Comparison of ENCODE assay signal across 7 mouse cellular contexts in genomic region chr3:25558513-25558912, GRCm38 (mm10).
A peak's percentile ranks its signal among the peaks of the same experiment; 100 is the strongest.
DNase-seq lines count a peak whose midpoint lies in the region; ATAC-seq and TF ChIP-seq lines count a peak whose summit lies in the region.
"Not testable (repeated sequence)": the region's sequence is repeated elsewhere in the genome, so short reads cannot be mapped to it uniquely, and the experiment has no call there.

No protein-coding gene starts in this region.

- H3K4me3 ChIP-seq in E14TG2a.4 (replicated peaks; ENCODE audit: low read length); ES-E14 (ENCODE audit: insufficient read depth in 1 of 2, low read depth in 1 of 2, low read length in 2 of 2, poor library complexity in 1 of 2, severe bottlenecking in 1 of 2); forebrain, postnatal 0 days (ENCODE audit: low read depth, low read length); left cerebral cortex, adult 2 months; midbrain, postnatal 0 days (ENCODE audit: low read depth, low read length): not testable (repeated sequence)

- not testable (repeated sequence) for TF ChIP-seq POLR2A in brain, embryonic 14.5 days (IDR thresholded peaks at IDR 0.05; ENCODE audit: borderline replicate concordance, extremely low read depth, insufficient read depth, insufficient read length, poor library complexity, severe bottlenecking)

- intact Hi-C loops in left cerebral cortex, adult 2 months (cut with DNase I), result not testable (repeated sequence)

- not testable (repeated sequence) for ATAC-seq in Patski; forebrain, postnatal 0 days; midbrain, postnatal 0 days (ENCODE audit: low FRiP score)

- not testable (repeated sequence) for H3K27me3 ChIP-seq in E14TG2a.4 (ENCODE audit: insufficient read depth, low read length); Patski; forebrain, postnatal 0 days (ENCODE audit: insufficient read depth, low read length); midbrain, postnatal 0 days (ENCODE audit: insufficient read depth, low read length)

- H3K9ac ChIP-seq in ES-E14 (ENCODE audit: insufficient read depth, low read depth, low read length, poor library complexity, severe bottlenecking); forebrain, postnatal 0 days; midbrain, postnatal 0 days (replicated peaks; ENCODE audit: low read length, poor library complexity, severe bottlenecking): not testable (repeated sequence)

- not testable (repeated sequence) for H3K36me3 ChIP-seq in E14TG2a.4 (ENCODE audit: insufficient read depth, low read length); ES-E14 (ENCODE audit: control insufficient read depth, insufficient read depth, low read length, poor library complexity, severe bottlenecking); forebrain, postnatal 0 days (ENCODE audit: insufficient read depth); midbrain, postnatal 0 days (ENCODE audit: insufficient read depth, low read length)

- DNase-seq in ES-E14 (ENCODE audit: low read depth, low spot score), result peak; percentile 20
- DNase-seq in Patski (ENCODE audit: low read depth, low spot score); brain, embryonic 14.5 days (ENCODE audit: low read depth); forebrain, postnatal 0 days; left cerebral cortex, adult 2 months (ENCODE audit: extremely low spot score in 1 of 2, low spot score in 2 of 2); midbrain, postnatal 0 days (ENCODE audit: low spot score): not testable (repeated sequence)

- H3K4me1 ChIP-seq in E14TG2a.4 (replicated peaks; ENCODE audit: low read depth, low read length); ES-E14 (ENCODE audit: control insufficient read depth in 2 of 2, insufficient read depth in 2 of 2, low read length in 2 of 2, poor library complexity in 1 of 2); forebrain, postnatal 0 days (ENCODE audit: insufficient read depth); midbrain, postnatal 0 days (ENCODE audit: insufficient read depth, low read length): not testable (repeated sequence)

- not testable (repeated sequence) for H3K4me2 ChIP-seq in forebrain, postnatal 0 days (ENCODE audit: low read depth); midbrain, postnatal 0 days (ENCODE audit: low read depth, low read length, poor library complexity, severe bottlenecking)

- WGBS in forebrain, postnatal 0 days, result 100% methylated on average over 1 of the region's 1 CpGs
- WGBS in midbrain, postnatal 0 days, result 100% methylated on average over 1 of the region's 1 CpGs

- TF ChIP-seq CTCF in E14TG2a.4 (conservative IDR thresholded peaks at IDR 0.05; ENCODE audit: low read length) (peak; percentile 58), Patski (IDR thresholded peaks at IDR 0.05) (peak; percentile 29)
- TF ChIP-seq CTCF in brain, embryonic 14.5 days (IDR thresholded peaks at IDR 0.05; ENCODE audit: borderline replicate concordance, extremely low read depth, insufficient read depth, insufficient read length), result peak; percentile 5; the same call in 1 of the 2 replicates
- TF ChIP-seq CTCF in forebrain, postnatal 0 days (IDR thresholded peaks at IDR 0.05; ENCODE audit: low read depth), result 0 out of 2 replicates have a peak, but pooled peaks have one; percentile 2
- peak; percentile 17 for TF ChIP-seq CTCF in left cerebral cortex, adult 2 months (IDR thresholded peaks at IDR 0.05)
- peak; percentile 31 for TF ChIP-seq CTCF in midbrain, postnatal 0 days (IDR thresholded peaks at IDR 0.05)

- H3K9me3 ChIP-seq in E14TG2a.4 (ENCODE audit: low read length); ES-E14 (ENCODE audit: control insufficient read depth, insufficient read depth, low read depth, low read length); forebrain, postnatal 0 days (ENCODE audit: low read length); midbrain, postnatal 0 days (ENCODE audit: low read length): not testable (repeated sequence)

- in situ Hi-C loops in ES-E14 (cut with MboI; ENCODE audit: low sequenced_read_pairs in 2 of 2, unreplicated experiment in 2 of 2); Patski (cut with MboI; ENCODE audit: low pct_unique_long_range_greater_than_20kb): not testable (repeated sequence)

- POLR2A ChIA-PET in Patski (lab: Charles Lee), result not testable (repeated sequence)

- CTCF ChIA-PET in Patski (lab: Charles Lee), result not testable (repeated sequence)

- H3K27ac ChIP-seq in ES-E14 (ENCODE audit: insufficient read depth, low read depth, low read length, poor library complexity, severe bottlenecking); forebrain, postnatal 0 days (ENCODE audit: low read depth, low read length); left cerebral cortex, adult 2 months; midbrain, postnatal 0 days (ENCODE audit: low read depth, low read length): not testable (repeated sequence)

TF ChIP-seq in ES-E14, 5 proteins besides CTCF, POLR2A, EP300 and RAD21:
- TF ChIP-seq ZC3H11A (IDR thresholded peaks at IDR 0.05; ENCODE audit: borderline replicate concordance, low read depth, low read length), result peak; percentile 28; the same call in 1 of the 2 replicates

Comparison
In these comparisons a context has a peak if more than half of its experiments do, and no peak if none do; other contexts are left out.
1. CTCF ChIP-seq: peak in every context shown above with its lines; median percentile 58 in E14TG2a.4; 31 in midbrain, postnatal 0 days; 29 in Patski; 17 in left cerebral cortex, adult 2 months; 5 in brain, embryonic 14.5 days; 2 in forebrain, postnatal 0 days.